Mouse (Mus musculus) lung, postnatal 25 days (tissue): ENCODE measurements around the gene Zfp524.
A peak's percentile ranks its signal among the peaks of the same experiment; 100 is the strongest.
"Not testable (repeated sequence)": the region's sequence is repeated elsewhere in the genome, so short reads cannot be mapped to it uniquely, and the experiment has no call there.

Source experiments
- DNase-seq: peaks from one replicate; pipeline ENCODE4 v3.0.0; 2022; ENCODE audit warnings: low spot score

Zfp524 gene

DNA sequence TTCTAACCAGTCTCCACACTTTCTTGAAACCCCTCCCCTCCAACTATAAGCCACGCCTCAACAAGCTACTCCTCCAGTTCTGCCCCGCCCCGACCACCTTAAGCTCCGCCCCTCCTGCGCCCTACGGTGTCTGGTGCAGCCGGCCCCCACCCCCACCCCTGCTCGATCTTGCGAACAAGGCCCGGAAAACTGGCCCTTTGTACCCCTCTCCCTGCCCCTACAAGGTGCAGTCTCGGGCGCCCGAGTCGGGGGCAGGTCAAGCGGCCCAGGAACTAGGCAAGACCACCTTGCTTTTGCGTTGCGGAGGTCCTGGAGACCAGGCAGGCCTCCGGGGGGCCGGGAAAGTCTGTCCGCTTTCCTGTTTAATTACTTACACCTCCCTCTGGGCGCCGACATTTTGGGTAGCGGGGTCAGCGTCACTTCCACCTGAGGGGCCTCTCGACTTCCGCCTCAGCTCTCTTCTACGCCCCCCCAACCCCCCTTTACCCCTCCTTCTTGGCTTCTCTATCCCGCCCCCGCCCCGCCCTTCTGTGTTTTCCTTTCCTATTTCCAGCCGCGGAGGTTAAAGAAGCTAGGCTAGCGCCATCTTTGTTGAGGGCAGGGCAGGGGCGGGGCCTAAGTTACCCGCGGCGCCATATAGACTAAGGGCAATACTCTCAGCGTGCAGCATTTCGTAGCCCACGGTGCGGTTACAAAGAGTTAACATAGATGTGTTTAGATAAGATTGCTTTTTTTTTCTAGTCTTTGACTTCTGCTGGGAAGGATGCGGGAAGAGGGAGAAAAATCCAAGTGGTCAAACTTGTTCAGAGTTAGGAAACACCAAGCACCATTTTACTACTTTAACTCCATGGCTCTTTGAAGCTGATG lies at the start of gene Zfp524, which contains the start of gene Fiz1:
TSS of gene Zfp524 (plus strand) at position 165 of the 867 bp plus-strand sequence.
TSS of gene Fiz1 (minus strand) at position 447 of the 867 bp plus-strand sequence.
- peak; percentile 97 for DNase-seq

DNA sequence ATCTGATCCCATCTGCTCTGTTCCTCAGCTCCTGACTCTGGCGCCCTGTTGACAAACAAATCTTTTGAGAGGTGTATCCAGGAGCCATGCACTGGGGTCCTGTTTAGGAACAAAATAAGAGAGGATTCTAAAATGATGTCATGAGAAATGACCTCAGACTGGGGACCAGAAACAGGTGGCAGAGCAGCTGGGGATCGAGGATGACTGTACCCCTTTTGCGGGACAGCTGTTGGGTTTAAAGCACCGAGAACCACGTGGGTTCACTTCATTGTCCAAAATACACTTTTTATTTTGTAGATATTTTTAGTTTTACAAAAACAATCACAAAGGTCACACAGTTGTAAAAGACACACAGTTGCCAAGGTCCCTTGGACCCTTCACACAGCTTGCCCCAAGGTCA lies 49.2 kb upstream of the Zfp524 start:
- no peak for DNase-seq

DNA sequence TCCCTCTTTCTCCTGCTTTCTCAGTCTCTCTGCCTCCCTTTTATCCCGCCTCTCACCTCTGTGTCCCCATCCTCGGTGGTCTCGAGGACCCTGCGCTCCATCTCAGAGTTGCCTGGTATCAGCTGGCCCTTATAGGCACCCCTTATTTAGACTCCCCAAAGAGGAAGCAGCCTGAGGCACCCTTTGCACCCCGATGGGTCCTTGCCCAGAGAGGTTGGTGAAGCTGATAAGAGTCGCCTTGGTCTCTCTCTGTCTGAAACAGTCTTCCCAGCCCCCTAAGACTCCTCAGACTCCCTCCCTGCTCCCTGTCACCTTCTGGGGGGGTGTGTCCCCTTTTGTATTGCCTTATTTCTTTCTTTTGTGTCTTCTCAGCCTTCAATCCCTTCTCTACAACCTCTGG lies 43.1 kb upstream of the Zfp524 start, which contains the start of gene Sbk3:
TSS of gene Sbk3 (minus strand) at position 101 of the 400 bp plus-strand sequence.
- no peak for DNase-seq

DNA sequence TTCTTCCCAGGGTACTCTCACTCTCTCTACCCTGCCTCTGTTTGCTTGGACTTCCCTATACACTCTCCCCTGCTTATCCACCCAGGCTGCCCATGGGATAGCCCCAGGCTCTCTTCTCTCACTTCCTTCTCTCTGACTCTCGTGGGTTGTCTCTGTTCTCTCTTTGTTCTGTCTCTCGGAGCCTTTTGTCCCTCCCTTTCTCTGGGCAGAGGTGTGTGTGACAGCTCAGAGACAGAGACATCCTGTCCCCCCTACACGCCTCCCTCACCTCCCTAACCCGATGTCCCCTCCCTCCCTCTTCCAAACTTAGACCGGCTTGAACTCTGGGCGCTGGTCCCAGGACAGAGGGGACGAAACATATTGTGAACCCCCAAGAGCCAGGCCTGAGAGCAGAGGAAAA lies 42.5 kb upstream of the Zfp524 start:
- peak; percentile 53 for DNase-seq

DNA sequence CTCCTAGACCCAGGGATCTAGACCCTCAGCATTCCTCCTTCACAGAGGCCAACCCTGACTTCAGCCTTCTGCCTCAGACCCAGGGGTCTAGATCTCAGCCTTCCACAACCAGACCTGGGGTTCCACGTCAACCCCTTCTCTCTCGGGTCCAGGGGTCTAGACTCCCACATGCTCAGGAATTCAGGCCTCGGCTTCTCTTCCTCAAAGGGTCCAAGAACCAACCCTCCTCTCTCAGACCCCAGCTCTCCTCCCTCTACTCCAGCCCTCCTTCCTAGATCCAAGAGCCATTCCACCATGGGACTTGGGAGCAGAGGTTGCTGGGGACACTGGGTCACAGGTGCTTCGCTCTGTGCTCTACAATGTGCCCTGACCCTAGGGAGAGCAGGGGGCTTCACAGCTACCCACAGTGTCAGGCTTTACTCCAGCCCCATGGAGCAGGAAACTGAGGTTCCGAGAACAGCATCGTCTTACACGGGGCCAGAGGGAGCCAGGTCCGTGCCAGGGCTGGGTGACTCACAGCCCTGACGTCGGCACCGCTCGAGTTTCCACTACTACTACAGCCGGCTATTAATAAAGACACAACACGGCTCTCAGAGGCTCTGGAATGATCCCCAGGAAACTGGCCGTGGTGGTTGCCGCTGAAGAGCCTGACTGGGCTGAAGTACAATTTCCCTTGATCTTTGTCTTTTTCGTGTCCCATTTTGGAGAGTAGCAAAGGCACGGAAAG lies 41.7 kb upstream of the Zfp524 start:
- peak; percentile 63 for DNase-seq

DNA sequence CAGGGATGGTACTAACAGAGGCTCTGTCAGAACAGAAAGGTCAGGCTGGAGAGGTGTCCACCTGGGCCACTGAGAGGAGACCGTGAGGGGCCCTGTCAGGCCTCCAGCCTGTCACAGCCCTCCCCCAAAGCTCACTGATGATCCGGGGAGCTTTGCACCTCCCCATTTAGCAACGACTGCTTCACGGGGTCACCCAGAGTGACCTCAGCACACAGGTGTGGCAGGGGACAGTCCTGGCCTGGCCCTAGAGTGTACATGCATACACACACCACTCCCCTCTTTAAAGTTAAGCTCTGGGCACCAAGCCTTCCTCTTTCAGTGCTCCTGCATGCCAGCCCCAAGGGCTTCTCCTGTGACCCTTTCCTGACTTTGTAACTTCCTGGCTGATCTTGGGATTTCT lies 38.8 kb upstream of the Zfp524 start:
- DNase-seq = no peak

DNA sequence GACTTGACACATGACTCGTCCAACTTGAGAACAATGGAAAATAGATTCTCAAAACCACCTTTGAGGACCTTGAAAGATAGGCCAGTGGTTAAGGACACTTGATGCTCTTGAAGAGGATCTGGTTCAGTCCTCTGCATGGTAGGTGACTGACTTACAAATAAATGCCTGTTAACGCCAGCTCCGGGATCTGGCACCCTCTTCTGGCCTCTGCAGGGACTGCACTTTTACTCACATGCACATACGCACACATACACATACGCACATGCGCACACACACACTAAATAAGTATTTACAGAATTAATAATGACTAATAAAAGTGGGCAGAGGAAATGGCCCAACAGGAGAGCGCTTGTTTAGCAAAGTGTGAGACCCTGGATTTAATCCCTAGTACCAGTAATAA lies 37.4 kb upstream of the Zfp524 start:
- no peak for DNase-seq

DNA sequence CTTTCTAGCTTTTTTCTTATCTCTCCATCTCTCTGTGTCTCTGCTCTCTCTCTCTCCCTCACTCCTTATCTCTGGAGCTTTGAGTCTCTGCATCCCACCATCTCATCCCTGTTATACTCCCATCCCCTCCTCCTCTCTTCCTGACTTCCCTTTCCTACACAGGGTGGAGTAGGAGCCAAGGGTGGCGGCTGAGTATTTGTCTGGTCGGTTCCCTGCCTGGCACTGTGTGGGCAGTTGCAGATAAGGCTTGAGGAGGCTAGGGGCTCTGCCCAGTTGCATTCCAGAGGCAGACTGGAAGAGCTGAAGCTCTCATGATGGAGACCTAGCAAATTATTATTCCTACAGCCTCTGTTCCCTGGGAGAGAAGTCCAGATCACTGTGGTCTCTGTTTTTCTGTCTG lies 26.0 kb upstream of the Zfp524 start:
- DNase-seq = no peak

DNA sequence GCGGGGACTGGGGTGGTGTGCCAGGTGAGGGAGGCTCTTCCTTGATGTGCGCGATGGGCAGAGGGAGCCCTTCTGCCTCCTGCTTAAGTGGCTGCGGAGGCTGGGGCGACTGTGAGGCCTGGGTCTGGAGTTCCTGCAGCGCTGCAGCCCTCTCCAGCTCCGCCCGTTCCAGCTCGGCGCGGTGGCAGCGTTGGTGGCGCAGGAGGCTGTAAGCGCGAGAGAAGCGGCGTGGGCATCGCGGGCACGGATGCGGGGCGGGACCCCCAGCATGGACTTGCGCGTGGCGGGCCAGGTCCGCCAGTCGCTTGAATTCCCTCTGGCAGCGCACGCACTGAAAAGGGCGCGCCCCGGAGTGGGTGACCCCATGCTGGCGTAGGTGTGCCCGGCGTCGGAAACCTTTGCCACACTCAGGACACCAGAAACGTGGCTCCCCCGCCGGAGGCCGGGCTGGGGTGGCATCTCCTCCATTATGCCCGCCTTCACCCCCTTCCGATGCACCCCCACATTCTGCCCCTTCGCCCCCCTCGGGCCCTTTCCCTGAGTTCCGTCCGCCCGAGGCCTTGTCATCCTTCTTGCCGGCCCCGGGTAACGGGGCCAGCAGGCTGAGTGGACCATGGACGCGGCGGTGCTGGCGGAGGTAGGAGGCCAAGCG lies 20.7 kb upstream of the Zfp524 start:
- DNase-seq = no peak

DNA sequence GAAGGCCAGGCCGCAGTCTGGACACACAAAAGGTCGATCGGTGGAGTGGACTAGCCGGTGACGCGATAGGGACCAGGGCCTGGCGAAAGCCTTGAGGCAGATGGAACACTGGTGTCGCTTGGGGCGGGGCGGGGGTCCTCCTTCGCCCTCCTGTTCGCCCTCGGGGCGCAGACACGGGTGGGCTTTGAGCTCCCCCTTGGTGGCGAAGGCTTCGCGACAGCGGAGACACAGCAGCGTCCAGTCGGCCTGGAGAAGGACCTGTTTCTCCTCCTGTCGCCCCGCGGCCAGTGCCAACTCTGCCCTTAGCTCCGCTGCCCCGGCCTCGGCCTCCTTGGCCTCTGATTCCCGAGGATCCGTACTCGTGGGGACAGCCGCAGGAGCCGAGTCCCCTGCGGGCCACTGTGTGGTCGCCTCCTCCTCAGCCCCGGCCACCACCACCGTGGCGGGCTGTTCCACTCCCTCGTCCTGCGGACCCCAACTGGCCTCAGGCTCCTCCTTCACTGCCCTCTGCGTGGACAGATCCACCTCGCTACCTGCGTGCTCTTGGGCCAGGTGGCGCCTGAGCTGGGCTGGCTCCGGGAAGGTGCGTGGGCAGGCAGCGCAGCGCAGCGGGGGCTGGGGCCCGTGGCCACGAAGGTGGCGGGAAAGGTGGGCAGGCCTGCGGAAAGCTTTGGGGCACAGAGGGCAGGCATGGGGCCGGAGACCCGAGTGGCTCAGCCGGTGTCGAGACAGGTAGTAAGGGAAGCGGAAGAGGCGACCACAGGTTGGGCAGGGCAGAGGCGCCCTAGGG lies 20.0 kb upstream of the Zfp524 start:
- no peak for DNase-seq

DNA sequence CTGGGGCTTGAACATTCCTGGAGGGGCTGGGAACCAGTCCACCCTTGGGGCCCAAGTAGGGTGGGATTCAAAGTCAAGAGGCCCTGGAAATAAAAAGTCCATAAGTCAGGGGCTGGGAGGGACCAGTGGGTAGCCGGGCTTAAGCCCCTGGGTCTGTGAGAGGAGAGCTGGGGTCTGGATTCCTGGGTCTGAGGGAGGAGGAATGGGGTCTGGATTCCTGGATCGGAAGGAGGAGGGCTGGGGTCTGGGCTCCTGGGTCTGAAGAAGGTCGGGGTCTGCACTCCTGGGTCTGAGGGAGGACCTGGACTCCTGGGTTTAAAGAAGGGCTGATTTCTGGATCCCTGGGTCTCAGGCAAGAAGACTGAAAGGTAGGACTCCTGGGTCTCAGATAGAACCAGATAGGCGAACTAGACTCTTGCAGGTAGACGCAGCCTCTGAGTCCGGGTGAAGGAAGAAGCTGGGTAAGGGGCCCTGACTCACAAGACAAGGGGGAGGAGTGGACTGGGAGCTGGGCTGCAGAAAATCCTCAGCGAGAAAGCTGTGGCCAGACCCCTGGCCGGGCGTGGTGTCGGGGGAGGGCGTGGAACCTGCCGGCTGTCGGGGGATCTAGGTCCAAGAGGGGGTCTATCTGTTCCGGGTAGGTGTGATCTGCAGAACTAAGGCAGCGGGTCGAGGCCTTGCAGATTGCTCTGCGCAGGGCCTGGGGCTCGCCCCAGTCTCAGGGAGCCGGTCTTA lies 18.8 kb upstream of the Zfp524 start:
- DNase-seq = no peak

DNA sequence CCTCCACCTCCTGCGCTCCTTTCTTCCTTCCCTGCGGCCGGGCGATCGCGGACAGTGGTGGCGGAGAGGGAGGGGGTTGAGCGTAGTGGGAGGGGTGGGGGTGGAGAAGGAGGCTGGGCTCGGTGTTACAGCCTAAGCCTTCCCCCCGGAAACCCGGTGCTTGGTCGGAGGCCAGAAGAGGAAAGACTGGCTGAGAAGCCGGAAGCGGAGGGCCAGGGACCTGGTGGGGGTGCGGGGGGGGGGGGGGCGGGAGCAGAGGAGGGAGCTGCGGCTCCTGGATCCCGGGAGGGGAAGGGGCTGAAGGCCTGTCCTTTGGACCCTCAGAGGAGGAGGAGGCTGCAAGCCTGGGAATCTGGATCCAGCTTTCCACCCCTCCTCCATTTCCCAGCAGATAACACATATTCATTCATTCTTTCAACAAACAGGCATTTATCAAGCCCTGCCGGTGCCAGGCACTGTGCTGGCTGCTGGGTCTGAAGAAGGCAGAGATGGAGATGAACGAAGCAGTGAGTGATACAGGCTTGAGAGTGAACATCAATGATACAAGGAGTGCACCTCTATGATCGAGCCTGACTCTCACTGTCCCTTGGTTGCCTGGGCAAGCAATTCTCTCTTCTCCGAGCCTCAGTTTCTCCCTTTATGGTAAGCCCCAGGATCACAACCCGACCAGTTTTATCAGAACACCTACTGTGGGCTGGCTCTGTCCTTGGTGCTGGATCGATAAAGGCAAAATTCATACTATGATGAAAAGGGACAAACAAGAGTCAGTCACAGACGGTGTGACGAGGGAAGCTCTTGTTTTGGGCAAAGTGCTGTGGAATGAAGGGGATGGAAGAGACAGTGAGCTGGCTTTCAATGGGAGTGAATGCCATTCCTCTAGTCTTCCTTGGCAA lies 18.0 kb upstream of the Zfp524 start, which contains the start of gene Zfp579:
TSS of gene Zfp579 (minus strand) at position 156 of the 893 bp plus-strand sequence.
- peak; percentile 89 for DNase-seq

DNA sequence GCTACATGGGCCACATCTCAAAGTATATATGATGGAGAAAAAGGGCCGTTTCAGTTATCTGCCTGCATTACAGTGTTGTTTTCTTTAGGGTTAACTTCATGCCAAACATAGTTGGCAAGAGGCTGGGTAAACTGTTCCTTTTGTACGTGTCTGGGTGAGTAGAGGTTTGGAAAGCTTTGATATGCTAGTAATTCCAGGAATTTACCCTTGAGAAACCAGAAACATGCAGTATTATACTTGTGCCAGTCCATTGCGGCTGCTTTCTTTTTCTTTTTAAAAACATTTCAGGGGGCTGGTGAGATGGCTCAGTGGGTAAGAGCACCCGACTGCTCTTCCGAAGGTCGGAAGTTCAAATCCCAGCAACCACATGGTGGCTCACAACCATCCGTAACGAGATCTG lies 17.3 kb upstream of the Zfp524 start:
- DNase-seq = no peak

DNA sequence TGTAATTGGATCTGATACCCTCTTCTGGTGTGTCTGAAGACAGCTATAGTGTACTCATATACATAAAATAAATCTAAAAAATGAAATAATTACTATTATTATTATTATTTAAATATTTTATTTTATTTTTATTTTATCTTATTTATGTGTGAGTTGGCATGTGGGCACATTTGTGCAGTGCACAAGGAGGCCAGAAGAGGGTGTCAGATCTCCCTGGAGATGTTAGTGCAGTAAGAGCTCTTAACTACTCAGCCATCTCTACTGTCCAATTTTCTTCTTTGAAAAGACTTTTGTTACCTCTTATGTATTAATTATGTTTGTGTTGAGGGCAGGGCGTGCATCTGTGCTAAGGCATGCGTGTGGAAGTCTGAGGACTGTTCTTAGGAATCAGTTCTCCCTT lies 14.3 kb upstream of the Zfp524 start:
- no peak for DNase-seq

DNA sequence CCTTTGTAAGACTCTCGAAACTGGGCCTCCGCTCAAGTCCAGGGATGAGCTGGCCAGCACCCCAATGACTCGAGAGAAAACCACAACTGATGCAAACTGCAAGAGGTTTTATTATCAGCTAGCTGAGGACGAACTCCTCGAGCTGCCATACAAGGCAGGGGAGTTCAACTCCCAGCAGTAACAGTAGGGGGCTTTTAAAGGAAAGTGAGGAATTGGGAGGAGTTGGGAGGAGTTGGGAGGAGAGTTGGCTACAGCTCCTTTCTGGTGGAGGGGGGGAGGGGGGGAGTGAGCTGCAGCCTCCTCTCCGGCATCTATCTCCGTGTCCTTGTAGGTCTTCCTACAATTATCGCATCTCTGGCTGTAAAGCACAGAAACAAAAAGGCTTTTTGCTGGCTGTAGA lies 11.3 kb upstream of the Zfp524 start:
- DNase-seq = not testable (repeated sequence)

DNA sequence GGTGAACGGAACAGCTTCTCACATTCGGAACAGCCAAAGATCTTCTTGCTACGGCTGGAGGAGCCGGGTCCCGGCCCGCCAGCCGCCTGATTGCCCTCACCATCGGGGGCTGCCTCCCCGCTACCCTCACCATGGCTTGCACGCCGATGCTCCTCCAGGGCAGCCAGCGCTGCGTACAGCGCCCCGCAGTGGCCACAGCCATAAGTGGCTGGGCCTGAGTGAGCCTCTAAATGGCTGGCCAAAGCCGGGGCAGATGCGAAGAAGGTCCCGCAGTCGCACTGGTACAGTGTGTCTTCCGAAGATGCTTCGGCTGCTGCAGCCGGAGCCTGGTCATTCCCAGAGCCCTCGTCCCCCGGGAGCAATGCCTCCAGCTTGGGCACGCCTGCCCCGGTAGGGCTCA lies 6.0 kb upstream of the Zfp524 start:
- DNase-seq = no peak

DNA sequence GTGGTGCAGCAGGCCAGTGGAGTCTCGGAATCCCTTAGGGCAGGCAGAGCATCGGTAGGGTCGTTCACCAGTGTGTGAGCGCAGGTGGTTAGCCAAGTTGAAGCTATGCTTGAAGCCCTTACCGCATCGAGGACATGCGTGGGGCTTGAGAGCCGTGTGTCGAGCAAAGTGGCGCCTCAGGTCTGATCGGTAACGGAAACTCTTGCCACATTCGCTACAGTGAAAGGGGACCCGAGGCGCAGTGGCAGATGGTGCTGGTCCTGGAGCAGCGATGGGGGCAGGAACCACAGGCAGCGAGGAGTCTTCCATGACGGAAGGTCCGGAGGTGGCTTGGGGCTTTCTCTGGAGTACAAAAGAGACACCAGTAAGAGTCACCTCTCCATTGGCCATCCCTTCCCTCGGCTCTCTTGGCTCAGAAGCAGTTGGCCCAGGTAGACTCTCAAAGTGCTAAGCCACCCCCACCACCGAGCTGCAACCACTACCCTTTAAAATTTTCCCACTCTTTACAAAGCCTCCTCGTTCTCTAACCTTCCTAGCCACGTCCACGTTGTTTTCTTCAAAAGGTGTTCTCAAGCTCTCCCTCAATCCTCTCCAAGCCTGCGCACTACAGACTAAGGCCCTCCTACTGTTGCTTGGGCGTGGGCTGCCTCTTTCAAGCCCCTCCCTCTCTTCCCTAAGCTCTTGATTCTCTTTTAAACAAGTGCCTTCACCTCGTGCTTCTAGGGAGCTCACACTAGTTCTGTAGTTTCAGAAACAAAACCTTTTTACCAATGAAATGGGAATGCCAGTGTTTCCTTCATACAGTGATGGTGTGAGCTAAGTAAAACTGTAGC lies 1.3 kb upstream of the Zfp524 start:
- peak; percentile 47 for DNase-seq

DNA sequence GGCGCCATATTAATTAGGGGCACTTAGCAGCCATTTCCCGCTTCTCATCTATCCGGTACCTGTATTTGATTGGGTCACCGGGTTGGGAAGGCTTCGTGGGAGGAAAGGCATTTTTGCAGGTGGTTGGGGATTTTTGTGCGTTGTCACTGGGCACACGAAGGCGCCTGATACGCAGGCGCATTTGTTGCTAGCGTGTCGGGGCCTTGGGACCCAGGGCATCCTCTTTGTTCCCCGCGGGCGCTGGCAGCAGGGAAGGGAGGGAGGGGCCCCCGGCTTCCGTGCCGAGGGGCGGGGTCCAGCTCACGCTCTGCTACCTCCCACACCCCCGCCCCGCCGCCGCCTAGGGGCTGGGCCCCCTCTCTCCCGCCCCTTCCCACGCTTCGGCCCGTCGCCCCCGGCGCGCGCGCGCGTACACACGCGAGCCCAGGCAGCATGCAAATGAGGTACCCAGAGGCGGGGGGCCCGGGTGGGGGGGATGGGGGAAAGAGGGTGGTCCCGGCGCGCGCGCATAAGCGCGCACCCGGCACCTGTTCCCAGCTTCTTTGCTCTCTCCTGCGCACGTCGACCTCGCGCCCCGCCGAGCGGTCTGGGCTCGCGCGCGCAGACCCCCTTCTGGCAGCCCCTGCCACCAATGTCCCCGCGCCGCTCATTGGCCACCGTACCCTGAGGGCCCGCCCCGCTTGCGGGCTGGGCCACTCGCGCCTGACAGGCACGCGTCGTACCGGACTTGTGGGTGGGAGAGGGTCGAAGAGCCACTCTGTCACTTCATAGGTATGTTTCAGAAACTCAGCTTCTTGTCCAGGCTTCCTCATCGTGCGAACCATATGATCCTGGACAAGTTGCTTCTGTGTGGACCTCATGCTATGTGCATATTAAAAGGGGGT lies 1.1 kb downstream of the Zfp524 start, which contains the start of gene Gm44973:
TSS of gene Gm44973 (plus strand) at position 379 of the 884 bp plus-strand sequence.
- peak; percentile 95 for DNase-seq
